Comparison of ENCODE assay signal across 10 mouse cellular contexts in the genomic region with DNA sequence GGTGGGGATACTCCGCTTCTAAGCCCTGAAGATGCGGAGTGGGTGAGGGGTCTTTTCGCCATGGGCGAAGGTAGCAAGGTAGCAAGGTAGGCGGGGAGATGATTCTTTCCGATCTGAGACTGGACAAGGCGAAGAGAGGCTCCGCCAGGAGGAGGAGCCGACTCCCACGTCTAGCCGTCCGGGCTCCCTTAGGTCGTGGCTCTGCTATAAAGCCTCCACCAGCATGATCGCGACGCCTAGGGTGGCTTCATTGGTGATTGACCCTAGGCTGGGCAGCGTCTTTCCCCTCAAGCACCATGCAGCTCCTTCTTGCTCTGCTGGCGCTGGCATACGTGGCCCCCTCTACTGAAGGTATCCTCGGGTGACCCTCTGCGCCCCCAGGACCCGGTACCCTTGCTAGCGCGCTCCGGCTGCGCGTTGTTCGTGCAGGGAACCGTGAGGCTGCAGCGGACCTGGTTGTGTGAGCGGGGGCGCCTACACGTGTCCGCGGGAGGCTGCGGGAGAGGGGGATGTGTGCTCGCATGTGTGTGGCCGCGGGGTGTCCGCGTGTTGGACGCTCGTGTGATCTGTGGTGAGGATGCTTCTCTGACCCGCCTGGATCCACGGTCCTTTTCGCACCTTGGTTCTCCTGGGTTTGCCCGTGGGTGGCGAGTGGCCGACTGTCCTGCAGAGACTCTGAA. TPM values are rescaled to one million over a fixed set of nuclear protein-coding genes. Genes with fewer than 3 reads are reported as not detected.
A peak's percentile ranks its signal among the peaks of the same experiment; 100 is the strongest.
DNase-seq lines count a peak whose midpoint lies in the region; ATAC-seq lines count a peak whose summit lies in the region.
"Had no signal": no experiment of that assay in that cellular context is flagged by ENCODE, and none has a peak within 500 bp of the region (broad histone marks: within the 10 kb centered on the region; RNA-seq: fewer than 3 reads in every experiment).

A gene (plus strand): TSS at position 196 of the 680 bp plus-strand sequence.

- H3K4me1 ChIP-seq in heart, embryonic 12.5 days (replicated peaks): peaks cover 29% of the 10 kb centered on the region
- peaks cover 17% of the 10 kb centered on the region for H3K4me1 ChIP-seq in kidney, embryonic 14.5 days (ENCODE audit: control insufficient read depth, insufficient read depth, low read length)
- peaks cover 11% of the 10 kb centered on the region for H3K4me1 ChIP-seq in limb, embryonic 15.5 days
- H3K4me1 ChIP-seq in neural tube, embryonic 14.5 days (ENCODE audit: control insufficient read depth, insufficient read depth, low read length): no peaks in the 10 kb centered on the region

- no peak within 1 kb of the TSS for H3K9ac ChIP-seq in heart, embryonic 12.5 days
- no peak within 1 kb of the TSS for H3K9ac ChIP-seq in kidney, embryonic 14.5 days (ENCODE audit: low read depth, low read length)
- no peak within 1 kb of the TSS for H3K9ac ChIP-seq in limb, embryonic 15.5 days
- H3K9ac ChIP-seq in neural tube, embryonic 14.5 days (replicated peaks; ENCODE audit: low read depth, low read length): 0 out of 2 replicates have a peak within 1 kb of the TSS, but pooled peaks have one; percentile 18

- peak within 1 kb of the TSS; percentile 32 for H3K4me3 ChIP-seq in heart, embryonic 12.5 days
- peak within 1 kb of the TSS; percentile 36 for H3K4me3 ChIP-seq in kidney, embryonic 14.5 days (ENCODE audit: low read length)
- H3K4me3 ChIP-seq in limb, embryonic 15.5 days: peak within 1 kb of the TSS; percentile 21
- peak within 1 kb of the TSS; percentile 26 for H3K4me3 ChIP-seq in neural tube, embryonic 14.5 days (ENCODE audit: low read depth, low read length)
- H3K4me3 ChIP-seq: erythroblast, embryonic 14.5 days had no signal

- H3K36me3 ChIP-seq in heart, embryonic 12.5 days: no peaks in the 10 kb centered on the region
- no peaks in the 10 kb centered on the region for H3K36me3 ChIP-seq in kidney, embryonic 14.5 days (ENCODE audit: control insufficient read depth, insufficient read depth, low read length)
- H3K36me3 ChIP-seq in limb, embryonic 15.5 days: no peaks in the 10 kb centered on the region
- no peaks in the 10 kb centered on the region for H3K36me3 ChIP-seq in neural tube, embryonic 14.5 days (ENCODE audit: control insufficient read depth, insufficient read depth, low read length)

- ATAC-seq in cerebellum, adult (ENCODE audit: insufficient number of reproducible peaks, low FRiP score, low TSS enrichment): peak; percentile 59; the same call in 1 of the 2 replicates
- no peak for ATAC-seq in heart, embryonic 12.5 days (ENCODE audit: insufficient number of reproducible peaks, low FRiP score)
- ATAC-seq in kidney, embryonic 14.5 days (ENCODE audit: low FRiP score, low TSS enrichment): 0 out of 2 replicates have a peak, but pooled peaks have one; percentile 40
- ATAC-seq in limb, embryonic 15.5 days (ENCODE audit: insufficient number of reproducible peaks, low FRiP score, low TSS enrichment, low read depth): no peak
- no peak for ATAC-seq in neural tube, embryonic 14.5 days (ENCODE audit: low read depth)
- ATAC-seq in activated CD4-positive, CD25-positive, alpha-beta regulatory T cell, adult 4 months: no peak

- H3K4me2 ChIP-seq in heart, embryonic 12.5 days: peak within 1 kb of the TSS; percentile 61
- peak within 1 kb of the TSS; percentile 53 for H3K4me2 ChIP-seq in kidney, embryonic 14.5 days (replicated peaks; ENCODE audit: low read depth, low read length)
- peak within 1 kb of the TSS; percentile 41 for H3K4me2 ChIP-seq in limb, embryonic 15.5 days
- peak within 1 kb of the TSS; percentile 58 for H3K4me2 ChIP-seq in neural tube, embryonic 14.5 days (ENCODE audit: low read depth, low read length)

- H3K27me3 ChIP-seq in heart, embryonic 12.5 days (replicated peaks): peaks cover 39% of the 10 kb centered on the region
- peaks cover 16% of the 10 kb centered on the region; the same call in 1 of the 2 replicates for H3K27me3 ChIP-seq in kidney, embryonic 14.5 days (ENCODE audit: control insufficient read depth, insufficient read depth, low read length)
- peaks cover 45% of the 10 kb centered on the region for H3K27me3 ChIP-seq in limb, embryonic 15.5 days
- peaks cover 23% of the 10 kb centered on the region for H3K27me3 ChIP-seq in neural tube, embryonic 14.5 days (ENCODE audit: control insufficient read depth, insufficient read depth, low read length)

- no peak for DNase-seq in cerebellum, postnatal 4 days (ENCODE audit: low spot score in 2 of 2)
- DNase-seq in embryo, embryonic 10 days (ENCODE audit: low spot score): peak; percentile 46

- no peaks in the 10 kb centered on the region for H3K9me3 ChIP-seq in heart, embryonic 12.5 days (replicated peaks)
- H3K9me3 ChIP-seq in kidney, embryonic 14.5 days (ENCODE audit: control insufficient read depth, low read length): no peaks in the 10 kb centered on the region
- no peaks in the 10 kb centered on the region for H3K9me3 ChIP-seq in limb, embryonic 15.5 days
- no peaks in the 10 kb centered on the region for H3K9me3 ChIP-seq in neural tube, embryonic 14.5 days (ENCODE audit: control insufficient read depth, low read length)

- no peak within 1 kb of the TSS for H3K27ac ChIP-seq in heart, embryonic 12.5 days (ENCODE audit: poor library complexity, severe bottlenecking)
- no peak within 1 kb of the TSS for H3K27ac ChIP-seq in kidney, embryonic 14.5 days (ENCODE audit: low read depth, low read length)
- H3K27ac ChIP-seq in limb, embryonic 15.5 days: no peak within 1 kb of the TSS
- H3K27ac ChIP-seq in neural tube, embryonic 14.5 days (ENCODE audit: low read depth, low read length): no peak within 1 kb of the TSS

- under 1% methylated on average over 49 of the region's 49 CpGs for WGBS in heart, embryonic 12.5 days
- WGBS in kidney, embryonic 14.5 days: under 1% methylated on average over 46 of the region's 49 CpGs
- under 1% methylated on average over 49 of the region's 49 CpGs for WGBS in limb, embryonic 15.5 days
- WGBS in neural tube, embryonic 14.5 days: 2% methylated on average over 48 of the region's 49 CpGs

RNA-seq across cellular contexts. Expression of the gene that starts here (rescaled TPM):
- polyA plus RNA-seq in heart, embryonic 12.5 days (2016; fragmentation: Nextera tagmentation; extraction: Ambion mirVana): 4.3 and 4.8 TPM in 2 replicates
- polyA plus RNA-seq in kidney, embryonic 14.5 days (2014; fragmentation: Nextera tagmentation; extraction: Ambion mirVana): 58.6 and 65.3 TPM in 2 replicates
- polyA plus RNA-seq in limb, embryonic 15.5 days (2015; fragmentation: Nextera tagmentation; extraction: Ambion mirVana): 0.37 TPM in 1 of 2 replicates, not detected in the other
- 3.8 and 4.7 TPM in 2 replicates for polyA plus RNA-seq in neural tube, embryonic 14.5 days (2014; fragmentation: Nextera tagmentation; extraction: Ambion mirVana)
- polyA plus RNA-seq in activated CD4-positive, CD25-positive, alpha-beta regulatory T cell, adult 4 months (2017; shearing (Covaris generic)): not detected
- polyA plus RNA-seq: C2C12; erythroblast, embryonic 14.5 days had no signal

Comparison
In these comparisons a context has a peak if more than half of its experiments do, and no peak if none do; other contexts are left out.
1. RNA of the gene that starts here (polyA plus RNA-seq): 58.6 to 65.3 TPM in kidney, embryonic 14.5 days; 4.3 to 4.8 TPM in heart, embryonic 12.5 days, 3.8 to 4.7 TPM in neural tube, embryonic 14.5 days, 0.37 TPM in limb, embryonic 15.5 days and not detected in activated CD4-positive, CD25-positive, alpha-beta regulatory T cell, adult 4 months; every median in the first group is over 10 times any median in the second.
2. ATAC-seq: peak in cerebellum, adult (single experiment) and kidney, embryonic 14.5 days (single experiment); none in heart, embryonic 12.5 days (single experiment), limb, embryonic 15.5 days (single experiment), neural tube, embryonic 14.5 days (single experiment) and activated CD4-positive, CD25-positive, alpha-beta regulatory T cell, adult 4 months (single experiment).
3. Peak in every context shown above with its lines, with median percentiles within 50 percentile points of each other: H3K4me2 ChIP-seq and H3K4me3 ChIP-seq.